Mouse (Mus musculus) limb, embryonic 14.5 days (tissue): Measurements from ENCODE around the gene Ifnar1. TPM values are rescaled to one million over a fixed set of nuclear protein-coding genes. Genes with fewer than 3 reads are reported as not detected.

ENCODE experiments used
- ATAC-seq: fragments of 200-750 bp; cut with Nextera tagmentation; 2 replicates; pipeline ENCODE4 v1.8.0; 2017; ENCODE audit warnings: low read depth, moderate number of reproducible peaks, moderate TSS enrichment; ENCODE audit not compliant: low FRiP score
- DNase-seq: peaks from one replicate; pipeline ENCODE4 v3.0.0-alpha.2; 2015; ENCODE audit warnings: low spot score
- H3K27ac ChIP-seq: fragments of 300-500 bp; sonication (generic); replicated peaks from 2 replicates; pipeline ENCODE4 v1.5.1; 2014; ENCODE audit warnings: low read depth, mild to moderate bottlenecking, low read length, moderate library complexity, mixed read lengths
- H3K27me3 ChIP-seq: fragments of 300-500 bp; sonication (generic); 2 replicates; pipeline ENCODE4 v1.6.1; 2014; ENCODE audit warnings: low read length, mixed read lengths; ENCODE audit not compliant: control insufficient read depth, insufficient read depth
- H3K36me3 ChIP-seq: fragments of 300-500 bp; sonication (generic); 2 replicates; pipeline ENCODE4 v1.6.1; 2014; ENCODE audit warnings: mild to moderate bottlenecking, low read length, moderate library complexity, mixed read lengths; ENCODE audit not compliant: control insufficient read depth, insufficient read depth
- H3K4me1 ChIP-seq: fragments of 300-500 bp; sonication (generic); 2 replicates; pipeline ENCODE4 v1.6.1; 2014; ENCODE audit warnings: antibody characterized with exemption, low read length, mixed read lengths; ENCODE audit not compliant: control insufficient read depth, insufficient read depth
- H3K4me2 ChIP-seq: fragments of 300-500 bp; sonication (generic); replicated peaks from 2 replicates; pipeline ENCODE4 v1.6.1; 2014; ENCODE audit warnings: low read depth, mild to moderate bottlenecking, low read length, moderate library complexity; ENCODE audit not compliant: severe bottlenecking
- H3K4me3 ChIP-seq: fragments of 300-500 bp; sonication (generic); replicated peaks from 2 replicates; pipeline ENCODE4 v1.5.1; 2014; ENCODE audit warnings: low read length
- H3K9ac ChIP-seq: fragments of 300-500 bp; sonication (generic); 2 replicates; pipeline ENCODE4 v1.6.1; 2014; ENCODE audit warnings: mild to moderate bottlenecking, low read depth, low read length, moderate library complexity; ENCODE audit not compliant: severe bottlenecking
- H3K9me3 ChIP-seq: fragments of 300-500 bp; sonication (generic); 2 replicates; pipeline ENCODE4 v1.6.1; 2016; ENCODE audit warnings: low read length; ENCODE audit not compliant: control insufficient read depth
- POLR2A ChIP-seq: fragments of 200-500 bp; IDR thresholded peaks from 2 replicates; pipeline ENCODE4 v1.8.0; 2012; ENCODE audit warnings: inconsistent platforms, mild to moderate bottlenecking, moderate library complexity, borderline replicate concordance; ENCODE audit not compliant: insufficient read depth, insufficient read length; ENCODE audit errors: extremely low read depth
- WGBS: fragments of 180-500 bp; shearing (Covaris S2); extraction: QIAGEN DNeasy Blood & Tissue Kit; methylation state at CpG from one replicate; pipeline ENCODE4 v1.1.7; 2014; 5-methylcytosine and 5-hydroxymethylcytosine counted together
- polyA plus RNA-seq, 2 experiments: library from polyadenylated mRNA; depleted of rRNA in 1 of 2; stranded (reverse) in 1 of 2; unstranded in 1 of 2; fragments of >200 nt; fragmentation: Nextera tagmentation in 1 of 2; extraction: Ambion mirVana in 1 of 2; gene quantifications; 2 replicates each; pipeline versions ENCODE4 v1.2.1 to v1.2.3; 2012 to 2014

The Ifnar1 gene
- polyA plus RNA-seq, 2 experiments = 45.3 to 53.7 TPM

- no peak overlapping the region for H3K4me2 ChIP-seq
- H3K27me3 ChIP-seq = peaks cover 4% of the 10 kb centered on the region; the same call in 1 of the 2 replicates
- no peaks in the 10 kb centered on the region for H3K9me3 ChIP-seq
- H3K9ac ChIP-seq = no peak overlapping the region
- 54% methylated on average over 13 of the region's 13 CpGs for WGBS
- no peak for ATAC-seq
- peaks cover 16% of the 10 kb centered on the region for H3K4me1 ChIP-seq
- no peak overlapping the region for H3K27ac ChIP-seq
- TF ChIP-seq POLR2A = no peak
- H3K36me3 ChIP-seq = no peaks in the 10 kb centered on the region
- DNase-seq = peak; percentile 65
- H3K4me3 ChIP-seq = no peak overlapping the region
Measured at GRCm38 (mm10) chr16:91534477-91534876, 49.4 kb downstream of the Ifnar1 start.

GRCm38 (mm10) chr16:91534888-91535287 lies 49.9 kb downstream of the Ifnar1 start:
- DNase-seq = no peak
- Histone ChIP-seq H3K36me3 (no peaks in the 10 kb centered on the region), H3K4me3 (no peak overlapping the region), H3K4me2 (no peak overlapping the region), H3K9ac (no peak overlapping the region), H3K9me3 (no peaks in the 10 kb centered on the region), H3K27ac (no peak overlapping the region), H3K27me3 (peaks cover 4% of the 10 kb centered on the region; the same call in 1 of the 2 replicates), H3K4me1 (peaks cover 16% of the 10 kb centered on the region)
- ATAC-seq = no peak
- 70% methylated on average over 6 of the region's 6 CpGs for WGBS
- no peak for TF ChIP-seq POLR2A

- no peak overlapping the region for H3K9ac ChIP-seq
- ATAC-seq (no peak), DNase-seq (no peak)
- H3K9me3 ChIP-seq = no peaks in the 10 kb centered on the region
- no peak for TF ChIP-seq POLR2A
- H3K27ac ChIP-seq = no peak overlapping the region
- H3K4me2 ChIP-seq = no peak overlapping the region
- no peaks in the 10 kb centered on the region for H3K36me3 ChIP-seq
- H3K27me3 ChIP-seq = peaks cover 4% of the 10 kb centered on the region; the same call in 1 of the 2 replicates
- H3K4me1 ChIP-seq = peaks cover 14% of the 10 kb centered on the region
- H3K4me3 ChIP-seq = no peak overlapping the region
- 94% methylated on average over 6 of the region's 6 CpGs for WGBS
Measured at GRCm38 (mm10) chr16:91536372-91536771, 51.3 kb downstream of the Ifnar1 start.

- WGBS = 81% methylated on average over 3 of the region's 3 CpGs
- H3K4me1 ChIP-seq = peaks cover 14% of the 10 kb centered on the region
- no peak overlapping the region for H3K27ac ChIP-seq
- ATAC-seq = no peak
- no peaks in the 10 kb centered on the region for H3K9me3 ChIP-seq
- H3K9ac ChIP-seq = no peak overlapping the region
- TF ChIP-seq POLR2A = no peak
- no peak overlapping the region for H3K4me2 ChIP-seq
- no peak overlapping the region for H3K4me3 ChIP-seq
- DNase-seq = no peak
- H3K27me3 ChIP-seq = peaks cover 4% of the 10 kb centered on the region; the same call in 1 of the 2 replicates
- H3K36me3 ChIP-seq = no peaks in the 10 kb centered on the region
Measured at GRCm38 (mm10) chr16:91537065-91537464, 52.0 kb downstream of the Ifnar1 start.

GRCm38 (mm10) chr16:91538051-91538450 lies 53.0 kb downstream of the Ifnar1 start:
- 78% methylated on average over 6 of the region's 6 CpGs for WGBS
- no peak for DNase-seq

More at GRCm38 (mm10) chr16:91538051-91538450, 53.0 kb downstream of the Ifnar1 start:
- TF ChIP-seq POLR2A = no peak
- H3K27me3 ChIP-seq = peaks cover 4% of the 10 kb centered on the region; the same call in 1 of the 2 replicates
- H3K4me2 ChIP-seq = no peak overlapping the region
- H3K9ac ChIP-seq = no peak overlapping the region
- H3K27ac ChIP-seq = no peak overlapping the region
- H3K9me3 ChIP-seq = no peaks in the 10 kb centered on the region
- H3K4me1 ChIP-seq = 0 out of 2 replicates have a peak, but pooled peaks cover 6% of the 10 kb centered on the region
- ATAC-seq = no peak
- no peaks in the 10 kb centered on the region for H3K36me3 ChIP-seq
- no peak overlapping the region for H3K4me3 ChIP-seq
